Mouse (Mus musculus): Measurements from ENCODE around the gene Dcun1d2.
"Not testable (repeated sequence)": the region's sequence is repeated elsewhere in the genome, so short reads cannot be mapped to it uniquely, and the experiment has no call there.

Gene Dcun1d2

GRCm38 (mm10) chr8:13287692-13288623 is at the start of gene Dcun1d2, which contains the start of gene Tmco3:
Gene Dcun1d2, minus strand, starts transcription at chr8:13288131.
Gene Tmco3, plus strand, starts transcription at chr8:13288190.
- peak; percentile 98 for DNase-seq (ENCODE audit: low read depth, low spot score)

DNA sequence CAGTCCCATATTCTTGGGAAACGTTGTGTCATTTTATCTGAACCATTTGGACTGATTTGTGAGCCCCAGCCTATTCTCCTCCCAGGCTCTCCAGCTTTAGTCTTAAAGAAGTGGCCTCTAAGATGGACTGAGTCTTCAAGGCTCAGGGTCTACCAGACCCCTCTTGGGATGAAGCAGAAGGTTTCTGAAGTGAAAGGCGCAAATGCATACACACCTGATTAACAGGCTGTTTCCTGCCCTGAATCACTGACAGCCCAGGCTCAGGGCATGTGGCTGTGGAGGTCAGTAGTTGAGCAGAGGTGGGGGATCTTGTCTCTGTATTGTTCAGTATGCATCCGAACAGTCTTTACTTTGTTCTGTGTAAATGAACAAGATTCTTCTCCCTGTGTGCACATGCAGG is 49.7 kb upstream of the Dcun1d2 start:
- DNase-seq (ENCODE audit: low read depth, low spot score), result peak; percentile 40

DNA sequence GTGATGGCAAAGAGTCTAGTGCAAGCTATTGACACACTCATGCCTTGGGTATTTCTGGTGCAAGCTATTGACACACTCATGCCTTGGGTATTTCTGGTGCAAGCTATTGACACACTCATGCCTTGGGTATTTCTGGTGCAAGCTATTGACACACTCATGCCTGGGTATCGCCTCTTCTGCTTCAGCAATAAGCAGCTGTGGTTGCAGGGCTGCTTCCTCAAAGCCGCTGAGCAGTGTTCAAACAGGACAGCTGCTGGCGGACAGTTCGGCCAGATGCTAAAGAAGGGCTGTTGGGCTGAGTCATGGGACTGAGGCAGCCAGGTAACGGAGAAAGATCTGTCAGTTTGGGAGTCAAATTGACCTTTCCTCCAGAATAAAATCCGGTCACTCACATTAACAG is 49.3 kb upstream of the Dcun1d2 start:
- not testable (repeated sequence) for DNase-seq (ENCODE audit: low read depth, low spot score)

- peak; percentile 83 for DNase-seq (ENCODE audit: low read depth, low spot score)
Observed at GRCm38 (mm10) chr8:13334671-13335070, 46.7 kb upstream of the Dcun1d2 start.

GRCm38 (mm10) chr8:13326598-13326997 is 38.7 kb upstream of the Dcun1d2 start:
- DNase-seq (ENCODE audit: low read depth, low spot score), result peak; percentile 86

DNA sequence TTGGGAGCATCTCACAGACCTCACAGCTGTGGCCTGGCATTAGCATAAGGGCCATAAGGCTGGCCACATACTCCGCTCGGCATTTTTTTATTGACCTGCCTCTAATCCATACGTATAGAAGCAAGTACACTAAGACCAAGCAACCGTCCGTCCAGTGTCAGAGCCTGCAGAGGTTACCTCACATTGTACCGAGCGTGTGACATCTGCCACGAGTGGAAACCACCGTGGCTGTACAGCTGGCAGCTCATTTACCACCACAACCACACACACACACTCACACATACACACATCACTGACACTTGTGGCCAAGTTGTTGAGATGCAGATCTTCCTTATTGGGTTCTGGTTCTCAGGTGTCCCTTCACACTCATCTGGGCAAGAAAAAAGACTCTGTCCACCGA is 28.7 kb upstream of the Dcun1d2 start:
- no peak for DNase-seq (ENCODE audit: low read depth, low spot score)

DNA sequence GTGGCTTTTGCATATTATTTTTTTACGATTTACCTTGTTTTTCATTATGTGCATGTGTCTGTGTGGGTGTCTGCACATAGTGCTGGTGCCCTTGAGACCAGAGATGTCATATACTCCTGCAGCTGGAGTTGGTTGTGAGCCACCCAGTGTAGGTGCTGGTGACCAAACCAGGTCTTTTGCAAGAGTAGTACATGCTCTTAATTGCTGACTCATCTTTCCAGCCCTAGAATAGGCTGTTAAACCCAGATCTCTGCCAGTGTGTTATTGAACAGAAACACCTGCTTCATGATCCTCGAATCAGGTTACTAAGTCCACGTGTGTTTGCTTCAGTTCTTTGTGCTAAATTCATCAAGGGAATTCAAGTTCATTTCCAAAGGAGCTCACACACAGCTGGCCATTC is 27.0 kb upstream of the Dcun1d2 start:
- no peak for DNase-seq (ENCODE audit: low read depth, low spot score)

GRCm38 (mm10) chr8:13306916-13307315 is 19.0 kb upstream of the Dcun1d2 start:
- DNase-seq (ENCODE audit: low read depth, low spot score), result no peak

DNA sequence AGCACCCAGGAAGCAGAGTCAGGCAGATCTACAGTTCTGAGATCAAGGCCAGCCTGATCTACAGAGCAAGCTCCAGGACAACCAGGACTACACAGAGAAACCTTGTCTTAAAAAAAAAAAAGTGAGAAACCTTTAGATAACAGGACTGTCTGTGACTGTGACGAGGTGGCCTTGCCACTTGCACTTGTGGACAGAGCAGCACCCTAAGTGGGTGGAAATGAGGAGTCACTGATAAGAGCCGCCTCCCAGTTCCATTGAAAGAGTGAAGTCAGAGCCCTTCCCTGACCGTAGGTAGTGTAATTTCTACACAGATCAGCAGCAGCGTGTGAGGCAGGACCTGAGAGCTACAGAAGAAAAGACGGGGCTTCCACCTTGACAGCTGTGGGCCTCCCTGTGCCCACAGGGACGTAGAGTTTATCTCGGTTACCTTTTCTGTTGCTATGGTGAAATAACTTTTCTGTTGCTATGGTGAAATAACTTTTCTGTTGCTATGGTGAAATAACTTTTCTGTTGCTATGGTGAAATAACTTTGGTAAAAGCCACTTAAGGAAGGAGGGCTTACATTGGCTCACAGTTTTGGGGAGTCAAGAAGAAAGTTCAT is 18.5 kb upstream of the Dcun1d2 start:
- DNase-seq (ENCODE audit: low read depth, low spot score), result no peak

- DNase-seq (ENCODE audit: low read depth, low spot score), result peak; percentile 64
Observed at GRCm38 (mm10) chr8:13305884-13306283, 18.0 kb upstream of the Dcun1d2 start.

GRCm38 (mm10) chr8:13305459-13305858 is 17.5 kb upstream of the Dcun1d2 start:
- no peak for DNase-seq (ENCODE audit: low read depth, low spot score)

DNA sequence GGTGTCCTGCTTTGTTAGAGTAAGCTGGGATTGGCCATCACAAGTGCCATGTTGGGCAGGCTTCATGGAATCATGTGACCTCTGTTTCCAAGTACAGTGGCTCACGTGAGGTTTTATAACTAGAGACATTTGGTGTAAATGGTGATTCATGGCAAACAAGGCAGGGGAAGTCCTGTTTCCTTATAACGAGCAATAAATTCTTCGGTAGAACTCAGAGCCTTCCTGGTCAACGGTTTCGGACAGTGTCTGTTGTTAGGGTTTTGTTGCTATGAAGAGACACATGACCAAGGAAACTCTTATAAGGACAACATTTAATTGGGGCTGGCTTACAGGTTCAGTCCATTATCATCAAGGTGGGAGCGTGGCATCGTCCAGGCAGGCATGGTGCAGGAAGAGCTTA is 13.1 kb upstream of the Dcun1d2 start:
- DNase-seq (ENCODE audit: low read depth, low spot score), result no peak

DNA sequence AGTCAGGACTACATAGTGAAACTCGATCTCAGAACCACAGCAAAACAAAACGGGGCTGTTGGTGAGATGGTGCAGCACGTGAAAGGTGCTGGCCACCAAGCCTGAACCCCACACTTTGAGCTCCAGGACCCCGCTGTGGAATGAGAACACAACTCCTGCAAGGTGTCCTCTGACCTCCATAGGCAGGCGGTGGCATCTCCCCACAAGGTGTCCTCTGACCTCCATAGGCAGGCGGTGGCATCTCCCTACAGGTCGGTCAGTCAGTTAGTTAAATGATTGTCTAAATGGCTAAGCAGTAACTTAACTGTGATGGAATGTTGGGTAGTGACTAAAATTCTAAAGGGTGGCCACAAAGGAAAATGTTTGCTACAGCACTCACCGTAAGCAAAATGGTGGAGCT is 11.6 kb upstream of the Dcun1d2 start:
- no peak for DNase-seq (ENCODE audit: low read depth, low spot score)

DNA sequence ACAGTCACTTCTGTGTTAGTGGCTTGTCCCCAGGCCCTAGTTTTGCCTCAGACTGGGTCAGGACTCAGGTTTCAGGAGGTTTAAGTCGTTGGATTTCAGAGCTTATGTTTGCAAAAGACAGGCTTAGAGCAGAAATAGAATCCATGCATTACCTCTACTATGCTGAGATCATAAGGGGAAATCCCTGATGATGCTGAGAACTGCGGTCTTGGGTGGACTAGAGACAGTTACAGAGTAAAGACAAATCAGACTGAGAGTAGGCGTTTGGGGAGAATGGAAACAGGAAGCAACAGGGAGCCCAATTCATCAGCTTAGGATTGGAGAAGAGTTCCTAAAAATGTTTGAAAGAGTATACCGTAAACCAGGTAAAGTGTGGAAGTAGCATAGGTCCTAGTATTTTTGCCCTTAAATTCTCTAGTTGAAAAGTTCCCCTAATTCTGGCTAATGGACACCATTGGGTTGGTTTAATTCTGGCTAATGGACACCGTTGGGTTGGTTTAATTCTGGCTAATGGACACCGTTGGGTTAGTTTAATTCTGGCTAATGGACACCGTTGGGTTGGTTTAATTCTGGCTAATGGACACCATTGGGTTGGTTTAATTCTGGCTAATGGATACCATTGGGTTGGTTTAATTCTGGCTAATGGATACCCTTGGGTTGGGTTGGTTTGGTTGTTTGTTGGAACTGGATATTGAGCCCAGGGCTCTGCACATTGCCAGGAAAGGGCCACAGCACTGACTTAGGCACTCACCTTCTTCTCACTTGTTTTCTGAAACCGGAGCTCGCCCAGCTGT is 5.9 kb upstream of the Dcun1d2 start:
- no peak for DNase-seq (ENCODE audit: low read depth, low spot score)

- peak; percentile 93 for DNase-seq (ENCODE audit: low read depth, low spot score)
Observed at GRCm38 (mm10) chr8:13292364-13292763, 4.4 kb upstream of the Dcun1d2 start.

DNA sequence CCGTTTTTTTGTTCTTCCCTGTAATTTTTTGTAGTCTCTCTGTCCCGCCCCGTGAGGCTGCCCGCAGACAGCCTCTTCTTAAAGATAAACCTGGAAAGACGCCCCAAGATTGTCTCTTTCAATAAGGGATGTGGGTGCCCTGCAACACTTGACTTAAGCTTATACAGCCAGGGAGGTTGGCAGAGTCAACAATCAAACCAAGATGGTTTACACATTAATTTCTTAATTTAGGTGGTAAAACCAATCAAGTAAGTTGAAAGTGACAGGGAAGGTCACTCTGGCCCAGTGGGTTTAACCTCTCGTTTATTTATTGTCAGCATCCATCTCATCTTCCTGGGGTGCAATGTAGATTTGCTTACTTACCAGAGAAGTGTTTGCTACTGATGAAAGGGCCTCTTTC is 715 bp upstream of the Dcun1d2 start:
- no peak for DNase-seq (ENCODE audit: low read depth, low spot score)

DNA sequence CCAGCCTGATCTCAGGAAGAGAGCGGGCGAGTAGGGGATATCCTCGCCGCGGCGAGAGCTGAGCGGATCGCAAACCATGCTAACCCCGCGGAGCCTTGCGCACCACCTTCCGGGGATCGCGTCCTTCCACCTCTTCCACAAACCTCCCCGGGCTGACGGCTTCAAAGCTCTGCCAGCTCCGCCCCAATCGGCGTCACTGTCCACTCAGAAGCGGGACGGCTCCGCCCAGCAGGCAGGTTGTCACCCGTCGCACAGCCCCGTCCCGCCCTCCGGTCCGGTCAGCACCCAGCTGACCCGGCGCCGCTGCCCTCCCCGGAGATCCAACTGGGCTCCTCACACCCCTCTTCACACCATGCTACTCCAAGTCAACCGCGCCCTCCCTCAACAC is 633 bp downstream of the Dcun1d2 start:
- peak; percentile 61 for DNase-seq (ENCODE audit: low read depth, low spot score)

GRCm38 (mm10) chr8:13283200-13283599 is 4.7 kb downstream of the Dcun1d2 start:
- DNase-seq (ENCODE audit: low read depth, low spot score), result peak; percentile 55

GRCm38 (mm10) chr8:13276941-13277447 is 10.9 kb downstream of the Dcun1d2 start:
- DNase-seq (ENCODE audit: low read depth, low spot score), result no peak

DNA sequence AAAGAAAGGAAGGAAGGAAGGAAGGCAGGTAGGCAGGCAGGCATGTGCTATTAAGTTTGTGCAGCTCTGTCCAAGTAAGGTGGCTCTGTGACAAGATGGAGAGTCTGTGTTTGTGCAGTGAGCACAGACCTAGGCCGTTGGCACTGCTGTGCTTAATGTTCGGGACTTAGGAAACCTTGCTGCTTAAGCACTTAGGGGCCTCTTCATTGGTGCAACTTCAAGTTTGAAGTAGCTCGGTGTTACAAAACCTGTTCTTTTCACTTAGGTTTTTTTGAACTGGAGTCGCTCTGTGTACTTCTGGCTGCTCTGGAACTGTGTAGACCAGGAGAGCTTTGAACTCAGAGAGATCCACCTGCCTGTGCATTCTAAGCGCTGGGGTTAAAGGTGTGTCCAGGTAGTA is 15.1 kb downstream of the Dcun1d2 start:
- no peak for DNase-seq (ENCODE audit: low read depth, low spot score)

DNA sequence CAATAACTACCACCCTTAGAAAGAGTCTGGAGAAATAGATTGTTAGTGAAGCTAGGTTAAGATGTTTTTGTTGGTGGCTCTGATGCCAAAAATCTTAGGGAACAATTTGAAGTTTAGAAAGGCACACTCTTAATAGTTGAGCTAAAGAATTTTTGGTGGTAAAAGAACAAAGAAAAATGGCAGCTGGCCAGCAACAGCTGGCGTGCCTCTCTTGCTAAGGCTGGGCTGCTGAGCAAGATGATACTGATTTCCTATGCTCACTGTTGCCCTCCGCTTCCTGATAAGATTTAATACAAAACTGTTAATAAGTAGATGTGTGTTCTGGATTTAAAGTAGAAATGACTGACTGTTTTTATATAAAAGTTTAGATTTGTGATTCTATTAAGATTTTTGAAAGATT is 20.4 kb downstream of the Dcun1d2 start:
- no peak for DNase-seq (ENCODE audit: low read depth, low spot score)

- no peak for DNase-seq (ENCODE audit: low read depth, low spot score)
Observed at GRCm38 (mm10) chr8:13263376-13263775, 24.6 kb downstream of the Dcun1d2 start.
